In genomic region chr6:114366191-114366590, GRCm38 (mm10) we compare ENCODE assay signal across 27 mouse cellular contexts. TPM values are rescaled to one million over a fixed set of nuclear protein-coding genes. Genes with fewer than 3 reads are reported as not detected.
DNase-seq lines count a peak whose midpoint lies in the region; ATAC-seq and TF ChIP-seq lines count a peak whose summit lies in the region.
"Had no signal": no experiment of that assay in that cellular context is flagged by ENCODE, and none has a peak within 500 bp of the region (broad histone marks: within the 10 kb centered on the region; RNA-seq: fewer than 3 reads in every experiment).

No protein-coding gene starts in this region.

- no peak overlapping the region for H3K4me3 ChIP-seq in gastrocnemius, adult 2 months
- H3K4me3 ChIP-seq: embryonic facial prominence, embryonic 12.5 days; embryonic facial prominence, embryonic 15.5 days; heart, adult 2 months; heart, embryonic 15.5 days; hindbrain, embryonic 10.5 days; hindbrain, embryonic 13.5 days; intestine, embryonic 15.5 days had no signal

- no peak for ATAC-seq in megakaryocyte-erythroid progenitor cell, adult 5-6 weeks (replicated peaks; ENCODE audit: low FRiP score, low TSS enrichment, poor library complexity, severe bottlenecking)
- ATAC-seq: forebrain, embryonic 14.5 days; forebrain, postnatal 0 days; hindbrain, embryonic 16.5 days; intestine, embryonic 15.5 days; Patski had no signal

- TF ChIP-seq CTCF in gastrocnemius, adult 2 months (IDR thresholded peaks at IDR 0.05): no peak

- peak; percentile 36 for DNase-seq in 3134 (ENCODE audit: extremely low read depth, insufficient read length, low spot score)
- DNase-seq in Muller cell, postnatal 12 days (ENCODE audit: inconsistent ontology term): peak; percentile 21
- peak; percentile 51 for DNase-seq in adrenal gland, adult 8-10 months
- peak; percentile 60 for DNase-seq in adrenal gland, postnatal 25 days
- no peak for DNase-seq in urinary bladder, adult 18-20 months (ENCODE audit: low spot score in 2 of 2)
- no peak for DNase-seq in gastrocnemius, adult 2 months
- DNase-seq: cerebellum, adult 18-20 months; cerebellum, adult 9-10 months; cerebellum, postnatal 25 days; forebrain, postnatal 0 days; gastrocnemius, postnatal 36 days; heart, adult 2 months; heart, postnatal 10 days; heart, postnatal 36 days; kidney, adult 11 months; kidney, adult 8-10 months had no signal

- intact Hi-C loops in gastrocnemius, adult 2 months (cut with DNase I): no loop called here

- H3K27ac ChIP-seq in gastrocnemius, adult 2 months: no peak overlapping the region
- H3K27ac ChIP-seq: embryonic facial prominence, embryonic 12.5 days; embryonic facial prominence, embryonic 15.5 days; heart, adult 2 months; heart, embryonic 15.5 days; hindbrain, embryonic 10.5 days; hindbrain, embryonic 13.5 days; intestine, embryonic 15.5 days had no signal

RNA-seq across cellular contexts. Expression of gene Hrh1, which starts 31.5 kb away (rescaled TPM):
- 1 to 10 TPM; 1.0 to 2.7 (median 2.3) TPM for total RNA-seq in adrenal gland, adult 8-10 months (2022)
- total RNA-seq in adrenal gland, postnatal 25 days (2021): 1.6 and 2.2 TPM in 2 replicates
- total RNA-seq in gastrocnemius, adult 2 months (2021): under 1 TPM; 0.36 to 0.67 TPM
- not detected in 2 replicates for total RNA-seq in megakaryocyte-erythroid progenitor cell, adult 5-6 weeks (2014; fragmentation: Nextera tagmentation)
- total RNA-seq in megakaryocyte-erythroid progenitor cell, adult 5-6 weeks (2017): not detected in 2 replicates
- total RNA-seq: granulocyte monocyte progenitor cell, adult 5-6 weeks had no signal

Comparison
In these comparisons a context has a peak if more than half of its experiments do, and no peak if none do; other contexts are left out.
1. DNase-seq: peak in 3134 (single experiment), Muller cell, postnatal 12 days (single experiment), adrenal gland, adult 8-10 months (single experiment) and adrenal gland, postnatal 25 days (single experiment); none in urinary bladder, adult 18-20 months (0 of 2) and gastrocnemius, adult 2 months (single experiment).